Mouse (Mus musculus) small intestine, adult 2 months (tissue): Measurements from ENCODE around the gene Cldn11.

Experiments used
- CTCF ChIP-seq: fragments of 200-500 bp; IDR thresholded peaks from 2 replicates; pipeline ENCODE4 v1.5.1; 2012; ENCODE audit warnings: low read depth, mild to moderate bottlenecking, control low read depth, inconsistent platforms, low read length, moderate library complexity, mixed read lengths; ENCODE audit not compliant: insufficient replicate concordance, insufficient read length; ENCODE audit errors: extremely low read depth
- POLR2A ChIP-seq: fragments of 200-500 bp; IDR thresholded peaks from 2 replicates; pipeline ENCODE4 v1.6.1; 2012; ENCODE audit warnings: low read depth, mild to moderate bottlenecking, control low read depth, inconsistent platforms, low read length, moderate library complexity

- TF ChIP-seq POLR2A (no peak), CTCF (no peak)
Measured at GRCm38 (mm10) chr3:31129766-31130165, 20.0 kb upstream of the Cldn11 start.
